Mouse (Mus musculus) intestine, embryonic 16.5 days (tissue): ENCODE measurements at regions not wholly inside any gene's neighbourhood (a gene's known extent, or its start where the extent isn't known, plus 50 kb on each side); places are given as distances from the start of the nearest gene placed in this dataset.

Source experiments
- ATAC-seq: fragments of 200-750 bp; cut with Nextera tagmentation; 2 replicates; pipeline ENCODE4 v1.8.0; 2017; ENCODE audit warnings: moderate TSS enrichment, moderate library complexity
- H3K27ac ChIP-seq: fragments of 300-500 bp; sonication (generic); 2 replicates; pipeline ENCODE4 v1.5.1; 2014; ENCODE audit warnings: mild to moderate bottlenecking, low read length
- H3K27me3 ChIP-seq: fragments of 300-500 bp; sonication (generic); replicated peaks from 2 replicates; pipeline ENCODE4 v1.6.1; 2014; ENCODE audit warnings: low read length, control low read depth, mixed read lengths; ENCODE audit not compliant: control insufficient read depth, insufficient read depth
- H3K36me3 ChIP-seq: fragments of 300-500 bp; sonication (generic); 2 replicates; pipeline ENCODE4 v1.6.1; 2014; ENCODE audit warnings: low read length, control low read depth; ENCODE audit not compliant: control insufficient read depth, insufficient read depth
- H3K4me1 ChIP-seq: fragments of 300-500 bp; sonication (generic); 2 replicates; pipeline ENCODE4 v1.6.1; 2014; ENCODE audit warnings: low read length, control low read depth, mixed read lengths; ENCODE audit not compliant: control insufficient read depth, insufficient read depth
- H3K4me2 ChIP-seq: fragments of 300-500 bp; sonication (generic); 2 replicates; pipeline ENCODE4 v1.6.1; 2014; ENCODE audit warnings: low read depth, low read length, control low read depth
- H3K4me3 ChIP-seq: fragments of 300-500 bp; sonication (generic); 2 replicates; pipeline ENCODE4 v1.5.1; 2014; ENCODE audit warnings: mild to moderate bottlenecking, low read length
- H3K9ac ChIP-seq: fragments of 300-500 bp; sonication (generic); 2 replicates; pipeline ENCODE4 v1.6.1; 2014; ENCODE audit warnings: low read depth, low read length
- H3K9me3 ChIP-seq: fragments of 300-500 bp; sonication (generic); 2 replicates; pipeline ENCODE4 v1.6.1; 2016; ENCODE audit warnings: low read length, control low read depth; ENCODE audit not compliant: control insufficient read depth
- WGBS: fragments of 180-500 bp; shearing (Covaris S2); extraction: QIAGEN DNeasy Blood & Tissue Kit; methylation state at CpG from one replicate; pipeline ENCODE4 v1.1.7; 2014; 5-methylcytosine and 5-hydroxymethylcytosine counted together

- Histone ChIP-seq H3K9ac (no peak overlapping the region), H3K4me1 (no peaks in the 10 kb centered on the region), H3K27me3 (no peaks in the 10 kb centered on the region), H3K36me3 (no peaks in the 10 kb centered on the region), H3K4me2 (no peak overlapping the region), H3K9me3 (no peaks in the 10 kb centered on the region), H3K27ac (no peak overlapping the region), H3K4me3 (no peak overlapping the region)
- ATAC-seq: no peak
- WGBS: 89% methylated on average over 2 of the region's 2 CpGs
Observed at GRCm38 (mm10) chr11:65638211-65638610, 149.9 kb downstream of the Map2k4 start.

DNA sequence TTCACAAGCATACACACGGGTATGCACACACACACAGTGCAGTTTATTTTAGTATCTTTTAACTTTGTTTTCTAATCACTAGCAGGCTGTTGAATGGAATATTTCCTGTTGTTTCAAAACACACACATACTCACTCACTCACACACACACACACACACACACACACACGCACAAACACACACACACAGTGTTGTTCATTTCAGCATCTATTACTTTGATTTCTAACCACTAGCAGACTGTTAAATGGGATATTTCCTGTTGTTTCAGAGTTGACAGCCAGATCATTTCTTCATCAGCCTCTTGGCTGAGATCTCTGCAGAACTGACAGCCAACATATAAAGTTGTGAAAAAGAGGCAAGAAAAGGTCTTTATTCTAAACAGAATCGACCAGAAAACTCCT, 150.9 kb downstream of the Map2k4 start:
- Histone ChIP-seq H3K9me3 (no peaks in the 10 kb centered on the region), H3K27ac (no peak overlapping the region), H3K27me3 (no peaks in the 10 kb centered on the region), H3K4me2 (no peak overlapping the region), H3K4me1 (no peaks in the 10 kb centered on the region), H3K36me3 (no peaks in the 10 kb centered on the region), H3K9ac (no peak overlapping the region), H3K4me3 (no peak overlapping the region)
- ATAC-seq: no peak
- 75% methylated on average over 3 of the region's 3 CpGs for WGBS

- Histone ChIP-seq H3K27ac (no peak overlapping the region), H3K4me3 (no peak overlapping the region), H3K27me3 (no peaks in the 10 kb centered on the region), H3K4me1 (no peaks in the 10 kb centered on the region), H3K4me2 (no peak overlapping the region), H3K36me3 (no peaks in the 10 kb centered on the region), H3K9ac (no peak overlapping the region), H3K9me3 (no peaks in the 10 kb centered on the region)
- WGBS: 41% methylated on average over 4 of the region's 4 CpGs
- no peak for ATAC-seq
Observed at GRCm38 (mm10) chr11:65635307-65635706, 152.8 kb downstream of the Map2k4 start.

GRCm38 (mm10) chr11:65631164-65631563, 156.9 kb downstream of the Map2k4 start:
- Histone ChIP-seq H3K9ac (no peak overlapping the region), H3K9me3 (no peaks in the 10 kb centered on the region), H3K4me1 (no peaks in the 10 kb centered on the region), H3K4me2 (no peak overlapping the region), H3K4me3 (no peak overlapping the region), H3K27me3 (no peaks in the 10 kb centered on the region), H3K36me3 (no peaks in the 10 kb centered on the region), H3K27ac (no peak overlapping the region)
- no peak for ATAC-seq
- WGBS: 54% methylated on average over 3 of the region's 3 CpGs

DNA sequence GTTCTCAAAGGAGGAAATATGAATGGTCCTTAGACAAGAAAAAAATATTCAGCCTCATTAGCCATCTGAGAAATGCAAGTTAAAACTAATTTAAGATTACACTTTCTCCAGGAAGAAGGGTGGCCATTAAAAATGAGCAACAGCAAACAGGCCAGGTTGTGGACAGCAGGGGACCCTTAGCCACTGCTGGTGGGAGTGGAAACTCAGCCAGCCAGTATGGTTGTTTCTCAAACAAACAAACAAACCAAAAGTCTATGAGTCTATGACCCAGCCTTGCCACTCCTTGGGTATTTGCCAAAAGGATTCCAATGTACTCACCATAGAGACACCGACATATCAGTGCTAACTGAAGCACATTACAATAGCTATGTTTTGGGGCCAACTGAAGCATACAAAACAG, 157.7 kb downstream of the Map2k4 start:
- Histone ChIP-seq H3K27ac (no peak overlapping the region), H3K4me2 (no peak overlapping the region), H3K4me1 (no peaks in the 10 kb centered on the region), H3K36me3 (no peaks in the 10 kb centered on the region), H3K9me3 (no peaks in the 10 kb centered on the region), H3K4me3 (no peak overlapping the region), H3K9ac (no peak overlapping the region), H3K27me3 (no peaks in the 10 kb centered on the region)
- no peak for ATAC-seq
- WGBS: 82% methylated on average over 1 of the region's 1 CpGs

DNA sequence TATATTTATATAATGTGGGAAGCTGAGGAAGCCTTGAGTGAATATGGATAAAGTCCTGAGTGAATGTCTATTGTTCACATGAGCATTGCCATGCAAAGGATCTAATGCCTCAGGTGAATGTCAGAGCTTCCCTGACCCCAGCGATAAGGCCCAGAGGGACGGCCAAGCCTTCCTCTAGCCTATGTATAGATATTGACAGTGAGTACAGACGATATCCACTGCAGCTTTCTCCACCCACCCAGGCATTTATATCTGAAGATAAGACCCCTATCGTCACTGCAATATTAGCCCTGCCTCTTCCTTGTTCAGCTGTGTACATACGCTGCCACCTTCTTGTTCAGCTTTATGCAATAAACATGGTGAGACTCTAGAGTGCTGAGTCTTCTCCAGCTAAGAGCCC, 158.8 kb downstream of the Map2k4 start:
- 76% methylated on average over 5 of the region's 5 CpGs for WGBS
- no peak overlapping the region for H3K4me3 ChIP-seq
- H3K4me2 ChIP-seq: no peak overlapping the region
- no peaks in the 10 kb centered on the region for H3K27me3 ChIP-seq
- no peaks in the 10 kb centered on the region for H3K9me3 ChIP-seq
- H3K27ac ChIP-seq: no peak overlapping the region
- H3K36me3 ChIP-seq: no peaks in the 10 kb centered on the region
- no peak for ATAC-seq
- H3K4me1 ChIP-seq: no peaks in the 10 kb centered on the region
- no peak overlapping the region for H3K9ac ChIP-seq

- no peaks in the 10 kb centered on the region for H3K4me1 ChIP-seq
- H3K27me3 ChIP-seq: no peaks in the 10 kb centered on the region
- H3K9ac ChIP-seq: no peak overlapping the region
- no peak for ATAC-seq
- H3K4me2 ChIP-seq: no peak overlapping the region
- 87% methylated on average over 4 of the region's 4 CpGs for WGBS
- H3K9me3 ChIP-seq: no peaks in the 10 kb centered on the region
- no peak overlapping the region for H3K4me3 ChIP-seq
- H3K27ac ChIP-seq: no peak overlapping the region
- no peaks in the 10 kb centered on the region for H3K36me3 ChIP-seq
Observed at GRCm38 (mm10) chr11:65618976-65619375, 169.1 kb downstream of the Map2k4 start.

- no peaks in the 10 kb centered on the region for H3K4me1 ChIP-seq
- no peak overlapping the region for H3K4me2 ChIP-seq
- H3K27me3 ChIP-seq: no peaks in the 10 kb centered on the region
- no peak overlapping the region for H3K27ac ChIP-seq
- no peaks in the 10 kb centered on the region for H3K9me3 ChIP-seq
- no peaks in the 10 kb centered on the region for H3K36me3 ChIP-seq
- 92% methylated on average over 3 of the region's 3 CpGs for WGBS
- H3K4me3 ChIP-seq: no peak overlapping the region
- no peak for ATAC-seq
- no peak overlapping the region for H3K9ac ChIP-seq
Observed at GRCm38 (mm10) chr11:65610536-65610935, 177.6 kb downstream of the Map2k4 start.

DNA sequence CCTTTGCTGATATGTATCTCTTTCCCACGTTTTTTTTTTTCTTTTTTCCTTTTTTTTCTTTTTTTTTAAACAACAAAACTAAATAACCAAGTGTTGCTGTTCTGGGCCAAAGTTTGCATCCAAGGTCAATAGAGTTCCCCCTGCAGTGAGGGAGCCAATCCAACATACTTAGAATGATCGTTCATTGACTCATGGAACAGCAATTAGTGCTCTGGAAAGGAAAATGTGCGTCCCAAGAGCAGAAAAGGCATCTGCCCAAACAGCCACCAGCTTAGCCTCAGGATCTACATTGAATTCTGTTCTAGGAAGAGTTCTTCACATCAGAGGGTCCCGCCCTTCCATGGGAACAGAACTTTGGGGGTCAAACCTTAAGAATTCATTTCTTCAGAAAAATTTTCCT, 179.0 kb downstream of the Map2k4 start:
- Histone ChIP-seq H3K4me2 (no peak overlapping the region), H3K27me3 (no peaks in the 10 kb centered on the region), H3K4me3 (no peak overlapping the region), H3K9me3 (no peaks in the 10 kb centered on the region), H3K36me3 (no peaks in the 10 kb centered on the region), H3K27ac (no peak overlapping the region), H3K4me1 (no peaks in the 10 kb centered on the region), H3K9ac (no peak overlapping the region)
- ATAC-seq: no peak
- WGBS: 66% methylated on average over 4 of the region's 4 CpGs

- WGBS: 64% methylated on average over 2 of the region's 2 CpGs
- Histone ChIP-seq H3K4me2 (no peak overlapping the region), H3K27me3 (no peaks in the 10 kb centered on the region), H3K4me3 (no peak overlapping the region), H3K27ac (no peak overlapping the region), H3K9me3 (no peaks in the 10 kb centered on the region), H3K4me1 (no peaks in the 10 kb centered on the region), H3K9ac (no peak overlapping the region), H3K36me3 (no peaks in the 10 kb centered on the region)
- no peak for ATAC-seq
Observed at GRCm38 (mm10) chr11:65597298-65598076, 190.6 kb downstream of the Map2k4 start.
